24 mouse cellular contexts compared by ENCODE assay signal in genomic region chr12:33952843-33953242, GRCm38 (mm10). TPM values are rescaled to one million over a fixed set of nuclear protein-coding genes. Genes with fewer than 3 reads are reported as not detected.
DNase-seq lines count a peak whose midpoint lies in the region; TF ChIP-seq lines count a peak whose summit lies in the region.
"Had no signal": no experiment of that assay in that cellular context is flagged by ENCODE, and none has a peak within 500 bp of the region (broad histone marks: within the 10 kb centered on the region; RNA-seq: fewer than 3 reads in every experiment).

No protein-coding gene starts in this region.

- no peaks in the 10 kb centered on the region for H3K36me3 ChIP-seq in E14TG2a.4 (ENCODE audit: insufficient read depth, low read length)
- H3K36me3 ChIP-seq: embryonic facial prominence, embryonic 13.5 days; heart, embryonic 13.5 days; limb, embryonic 13.5 days; liver, embryonic 13.5 days; lung, embryonic 15.5 days; stomach, embryonic 15.5 days had no signal

- intact Hi-C loops in gastrocnemius, adult 2 months (cut with DNase I): no loop called here
- intact Hi-C loops in left cerebral cortex, adult 2 months (cut with DNase I): loop anchor here (5.0 to 10.0 kb wide), 2 partner anchors 348 to 471 kb away; no protein-coding TSS in a partner anchor
- intact Hi-C loops in left cerebral cortex, postnatal 10 days (cut with DNase I): loop anchor here (5.0 to 10.0 kb wide), 2 partner anchors 348 to 471 kb away; no protein-coding TSS in a partner anchor

- no peak for DNase-seq in gastrocnemius, adult 2 months
- no peak for DNase-seq in gastrocnemius, postnatal 10 days
- DNase-seq in left cerebral cortex, adult 2 months (ENCODE audit: extremely low spot score in 1 of 2, low spot score in 2 of 2): no peak
- no peak for DNase-seq in left cerebral cortex, postnatal 10 days (ENCODE audit: extremely low spot score in 1 of 2, low spot score in 2 of 2)
- DNase-seq in embryo, embryonic 10.5 days (ENCODE audit: low spot score): peak; percentile 48
- no peak for DNase-seq in cerebellum, adult 9-10 months
- DNase-seq: adrenal gland, postnatal 14 days; cerebellum, adult 11 months; cerebellum, postnatal 14 days; heart, adult 11 months; kidney, adult 8-10 months; kidney, postnatal 36 days; liver, embryonic 13.5 days; thymus, adult 2 months had no signal

- peak; percentile 33 for TF ChIP-seq CTCF in gastrocnemius, adult 2 months (IDR thresholded peaks at IDR 0.05)
- peak; percentile 40 for TF ChIP-seq CTCF in left cerebral cortex, adult 2 months (IDR thresholded peaks at IDR 0.05)
- TF ChIP-seq CTCF in E14TG2a.4 (conservative IDR thresholded peaks at IDR 0.05; ENCODE audit: low read length): peak; percentile 39

- peaks cover 42% of the 10 kb centered on the region for H3K27me3 ChIP-seq in E14TG2a.4 (ENCODE audit: insufficient read depth, low read length)

- H3K9me3 ChIP-seq in E14TG2a.4 (ENCODE audit: low read length): no peaks in the 10 kb centered on the region
- H3K9me3 ChIP-seq: embryonic facial prominence, embryonic 13.5 days; heart, embryonic 13.5 days; limb, embryonic 13.5 days; liver, embryonic 13.5 days; lung, embryonic 15.5 days; stomach, embryonic 15.5 days had no signal

- H3K4me3 ChIP-seq in gastrocnemius, adult 2 months: no peak overlapping the region
- H3K4me3 ChIP-seq in left cerebral cortex, adult 2 months: no peak overlapping the region
- H3K4me3 ChIP-seq in E14TG2a.4 (replicated peaks; ENCODE audit: low read length): no peak overlapping the region
- H3K4me3 ChIP-seq: embryonic facial prominence, embryonic 13.5 days; heart, embryonic 13.5 days; limb, embryonic 13.5 days; liver, embryonic 13.5 days; lung, embryonic 15.5 days; stomach, embryonic 15.5 days had no signal

- peaks cover 16% of the 10 kb centered on the region for H3K4me1 ChIP-seq in E14TG2a.4 (replicated peaks; ENCODE audit: low read depth, low read length)

- no peak overlapping the region for H3K27ac ChIP-seq in gastrocnemius, adult 2 months
- H3K27ac ChIP-seq in left cerebral cortex, adult 2 months: no peak overlapping the region
- H3K27ac ChIP-seq: embryonic facial prominence, embryonic 13.5 days; heart, embryonic 13.5 days; limb, embryonic 13.5 days; liver, embryonic 13.5 days; lung, embryonic 15.5 days; stomach, embryonic 15.5 days had no signal

RNA-seq across cellular contexts. Expression of gene Twist1, which starts 4.6 kb away (rescaled TPM):
- total RNA-seq in gastrocnemius, adult 2 months (2021): 1 to 10 TPM in 1 of 2 experiments, under 1 TPM in 1; 0.92 to 1.3 TPM
- 1 to 10 TPM; 3.9 to 8.4 TPM for total RNA-seq in gastrocnemius, postnatal 10 days (2021)
- 1 to 10 TPM in 1 of 2 experiments, under 1 TPM in 1; 0.35 to 1.2 TPM for total RNA-seq in left cerebral cortex, adult 2 months (2021)
- under 1 TPM; 0.28 to 0.88 TPM for total RNA-seq in left cerebral cortex, postnatal 10 days (2021)
- total RNA-seq: hematopoietic stem cell, adult 5-6 weeks; megakaryocyte progenitor cell, adult 5-6 weeks had no signal

RNA-seq across cellular contexts. Expression of gene Ferd3l, which starts 24.6 kb away (rescaled TPM):
- total RNA-seq in gastrocnemius, adult 2 months (2021): not detected
- not detected for total RNA-seq in gastrocnemius, postnatal 10 days (2021)
- not detected for total RNA-seq in left cerebral cortex, adult 2 months (2021)
- not detected for total RNA-seq in left cerebral cortex, postnatal 10 days (2021)
- total RNA-seq: adrenal gland, postnatal 14 days; gastrocnemius, adult 18-20 months; hematopoietic stem cell, adult 5-6 weeks; layer of hippocampus, postnatal 10 days; megakaryocyte progenitor cell, adult 5-6 weeks had no signal
